Mouse (Mus musculus) megakaryocyte, embryonic 14.5 days (primary cell): ENCODE measurements around the gene Gpc6. TPM values are rescaled to one million over a fixed set of nuclear protein-coding genes. Genes with fewer than 3 reads are reported as not detected.
"Not testable (repeated sequence)": the region's sequence is repeated elsewhere in the genome, so short reads cannot be mapped to it uniquely, and the experiment has no call there.

Source experiments
- H3K27me3 ChIP-seq: replicated peaks from 2 replicates; pipeline ENCODE3; 2012; ENCODE audit warnings: inconsistent platforms
- H3K36me3 ChIP-seq: replicated peaks from 2 replicates; pipeline ENCODE3; 2012; ENCODE audit warnings: low read length, inconsistent platforms, mixed read lengths
- H3K4me1 ChIP-seq: 2 replicates; pipeline ENCODE4 v1.6.1; 2012; ENCODE audit warnings: inconsistent platforms
- H3K4me3 ChIP-seq: replicated peaks from 2 replicates; pipeline ENCODE3; 2012; ENCODE audit warnings: moderate library complexity, mild to moderate bottlenecking, inconsistent platforms
- H3K9me3 ChIP-seq: 2 replicates; pipeline ENCODE4 v1.6.1; 2012; ENCODE audit warnings: inconsistent platforms
- FLI1 ChIP-seq: IDR thresholded peaks from 2 replicates; pipeline ENCODE4 v1.6.1; 2012; ENCODE audit warnings: low read length, inconsistent platforms, mixed read lengths
- GATA1 ChIP-seq: IDR thresholded peaks from 3 replicates; pipeline ENCODE4 v1.6.1; 2012; ENCODE audit warnings: mixed read lengths, low read length, inconsistent platforms, borderline replicate concordance
- polyA plus RNA-seq: library from polyadenylated mRNA; stranded (reverse); fragments of >175 nt; gene quantifications from 2 replicates; pipeline ENCODE4 v1.2.3, GENCODE M21; 2012; ENCODE audit warnings: low replicate concordance; ENCODE audit not compliant: insufficient read depth

Gene Gpc6
- polyA plus RNA-seq, 1 experiment: not detected

DNA sequence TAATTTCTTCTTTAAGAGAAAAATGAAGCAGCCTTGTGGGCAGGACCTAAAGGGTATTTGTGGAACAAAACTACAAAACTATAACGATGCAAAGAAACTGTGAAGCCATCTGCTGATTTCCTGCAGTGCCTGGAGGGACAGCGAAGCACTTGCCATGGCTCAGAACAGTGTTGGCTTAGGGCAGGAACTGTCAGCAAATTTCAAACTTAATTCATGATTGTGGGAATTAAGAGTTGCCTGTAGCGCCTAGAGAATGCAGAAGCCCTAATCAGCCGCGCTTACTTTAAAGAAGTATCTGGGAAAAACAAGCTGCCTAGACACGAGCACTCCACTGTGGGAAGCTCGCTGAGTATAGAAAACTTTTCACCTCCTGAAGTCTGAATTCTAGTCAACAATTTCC, 501.0 kb downstream of the Gpc6 start:
- Histone ChIP-seq H3K4me3 (no peak overlapping the region), H3K27me3 (no peaks in the 10 kb centered on the region), H3K4me1 (no peaks in the 10 kb centered on the region), H3K9me3 (peaks cover 10% of the 10 kb centered on the region), H3K36me3 (no peaks in the 10 kb centered on the region)
- TF ChIP-seq FLI1 (no peak), GATA1 (no peak)

DNA sequence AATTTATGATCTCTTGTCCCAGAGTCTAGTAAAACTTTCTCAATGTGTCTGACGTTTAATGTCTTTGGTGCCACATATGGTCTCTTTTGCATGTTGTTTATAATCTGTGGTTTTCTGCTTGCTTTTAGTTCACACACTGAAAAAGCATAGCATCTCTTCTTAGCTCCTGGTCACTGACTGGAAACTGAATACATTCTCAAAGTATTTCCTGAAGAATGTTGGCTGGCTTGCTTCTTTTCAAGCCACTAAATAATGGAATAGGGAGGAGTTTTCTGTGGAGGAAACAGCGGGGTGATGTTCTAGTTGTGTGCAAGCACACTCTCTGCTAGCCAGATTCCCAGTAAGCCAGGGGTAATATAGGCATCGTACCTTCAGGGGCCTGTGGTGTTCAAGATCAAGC, 502.7 kb downstream of the Gpc6 start:
- TF ChIP-seq GATA1 (no peak), FLI1 (no peak)
- Histone ChIP-seq H3K4me3 (no peak overlapping the region), H3K27me3 (no peaks in the 10 kb centered on the region), H3K9me3 (peaks cover 11% of the 10 kb centered on the region), H3K36me3 (no peaks in the 10 kb centered on the region), H3K4me1 (no peaks in the 10 kb centered on the region)

GRCm38 (mm10) chr14:117435739-117436138, 510.6 kb downstream of the Gpc6 start:
- peaks cover 19% of the 10 kb centered on the region for H3K9me3 ChIP-seq
- TF ChIP-seq GATA1 (no peak), FLI1 (no peak)
- no peaks in the 10 kb centered on the region for H3K4me1 ChIP-seq
- no peak overlapping the region for H3K4me3 ChIP-seq
- no peaks in the 10 kb centered on the region for H3K27me3 ChIP-seq
- H3K36me3 ChIP-seq: no peaks in the 10 kb centered on the region

DNA sequence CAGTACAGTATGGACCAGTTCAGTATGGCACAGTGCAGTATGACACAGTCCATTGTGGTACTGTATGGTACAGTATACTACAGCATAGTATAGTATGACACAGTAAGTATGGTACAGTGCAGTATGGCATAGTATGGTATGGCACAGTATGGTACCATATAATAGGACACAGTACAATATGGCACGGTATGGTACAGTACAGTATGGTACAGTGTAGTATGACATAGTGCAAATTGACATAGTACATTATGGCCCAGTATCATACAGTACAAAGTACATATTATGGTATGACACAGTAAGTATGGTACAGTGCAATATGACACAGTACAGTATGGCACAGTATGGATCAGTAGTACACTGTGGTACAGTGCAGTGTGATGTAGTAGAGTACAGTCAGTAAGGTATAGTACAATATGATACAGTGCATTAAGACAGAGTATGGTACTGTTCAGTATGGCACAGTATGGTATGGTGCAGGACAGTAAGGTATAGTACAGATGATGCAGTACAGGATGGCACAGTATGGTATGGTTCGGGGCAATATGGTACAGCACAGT, 521.6 kb downstream of the Gpc6 start:
- H3K27me3 ChIP-seq, H3K9me3 ChIP-seq, H3K4me3 ChIP-seq, H3K36me3 ChIP-seq, H3K4me1 ChIP-seq: not testable (repeated sequence)

DNA sequence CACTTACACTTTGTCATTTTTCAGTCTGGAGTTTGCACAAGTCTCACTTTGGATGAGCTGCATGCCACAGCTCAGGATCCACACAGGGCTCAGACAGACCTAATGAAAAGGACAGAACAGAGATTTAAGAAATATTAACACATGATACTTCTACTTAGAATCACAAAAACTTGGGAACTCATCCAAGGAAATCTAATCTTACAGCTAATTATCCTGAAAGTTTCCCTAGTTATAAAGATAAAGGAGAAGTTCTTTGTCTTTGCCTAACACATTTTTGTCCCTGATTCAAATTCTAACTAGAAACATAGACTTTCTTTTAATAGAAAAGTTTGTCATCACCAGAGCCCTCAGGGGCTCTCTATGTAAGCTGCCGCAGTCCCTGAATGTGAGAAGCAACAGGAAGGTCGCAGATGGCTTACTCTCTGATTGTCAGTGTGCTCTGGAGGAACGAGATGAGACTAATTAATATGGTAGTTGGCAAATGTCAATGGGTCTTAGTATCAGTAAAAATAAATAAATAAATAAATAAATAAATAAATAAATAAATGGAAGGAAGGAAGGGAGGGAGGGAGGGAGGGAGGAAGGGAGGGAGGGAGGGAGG, 526.4 kb downstream of the Gpc6 start:
- Histone ChIP-seq H3K4me3 (no peak overlapping the region), H3K36me3 (no peaks in the 10 kb centered on the region)
- no peak for TF ChIP-seq FLI1
- no peak for TF ChIP-seq GATA1

DNA sequence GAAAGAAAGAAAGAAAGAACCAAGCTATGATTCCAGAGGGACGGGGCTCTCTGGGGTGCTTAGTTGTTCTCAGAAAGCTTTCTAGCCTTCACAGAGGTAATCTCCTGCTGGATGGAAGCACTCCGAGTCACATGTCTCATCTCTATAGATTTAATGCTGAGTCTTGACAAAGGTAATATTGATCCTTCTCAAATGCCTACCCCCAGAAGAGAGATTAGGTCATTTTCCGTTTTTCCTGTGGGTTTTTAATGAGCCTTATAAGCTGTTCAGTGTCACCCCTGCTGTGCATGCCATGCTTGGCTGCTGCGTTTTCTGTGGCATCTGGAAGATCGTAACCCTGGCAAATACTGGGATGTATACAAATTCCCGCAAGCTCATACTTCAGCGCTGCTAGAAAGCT, 527.0 kb downstream of the Gpc6 start:
- H3K4me1 ChIP-seq: no peaks in the 10 kb centered on the region
- H3K27me3 ChIP-seq: no peaks in the 10 kb centered on the region
- no peaks in the 10 kb centered on the region for H3K36me3 ChIP-seq
- H3K9me3 ChIP-seq: peaks cover 29% of the 10 kb centered on the region
- TF ChIP-seq FLI1: no peak
- no peak for TF ChIP-seq GATA1
- no peak overlapping the region for H3K4me3 ChIP-seq

More for the DNA sequence above, 526.4 kb downstream of the Gpc6 start:
- H3K27me3 ChIP-seq: no peaks in the 10 kb centered on the region
- no peaks in the 10 kb centered on the region for H3K4me1 ChIP-seq
- peaks cover 24% of the 10 kb centered on the region for H3K9me3 ChIP-seq

DNA sequence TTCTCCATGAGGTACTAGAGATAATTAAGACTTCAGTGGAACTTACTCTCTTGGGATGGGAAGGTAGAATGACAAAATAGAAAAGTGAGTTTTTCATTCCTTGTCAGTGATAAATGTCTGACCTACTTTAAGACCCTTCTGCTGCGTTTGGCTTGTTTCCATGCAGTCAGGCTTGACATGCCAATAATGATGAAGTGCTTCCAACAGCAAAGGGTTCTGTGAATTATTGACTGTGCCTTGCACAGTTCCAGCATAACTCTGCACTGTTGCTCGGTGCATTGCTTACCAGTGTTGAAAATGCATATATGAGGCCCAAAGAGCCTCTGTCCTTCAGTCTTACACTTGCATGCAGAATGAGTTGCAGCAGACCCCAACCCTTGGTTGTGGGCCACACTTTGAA, 548.3 kb downstream of the Gpc6 start:
- Histone ChIP-seq H3K4me1 (no peaks in the 10 kb centered on the region), H3K4me3 (no peak overlapping the region), H3K27me3 (no peaks in the 10 kb centered on the region), H3K9me3 (peaks cover 38% of the 10 kb centered on the region), H3K36me3 (no peaks in the 10 kb centered on the region)
- no peak for TF ChIP-seq GATA1
- TF ChIP-seq FLI1: no peak

DNA sequence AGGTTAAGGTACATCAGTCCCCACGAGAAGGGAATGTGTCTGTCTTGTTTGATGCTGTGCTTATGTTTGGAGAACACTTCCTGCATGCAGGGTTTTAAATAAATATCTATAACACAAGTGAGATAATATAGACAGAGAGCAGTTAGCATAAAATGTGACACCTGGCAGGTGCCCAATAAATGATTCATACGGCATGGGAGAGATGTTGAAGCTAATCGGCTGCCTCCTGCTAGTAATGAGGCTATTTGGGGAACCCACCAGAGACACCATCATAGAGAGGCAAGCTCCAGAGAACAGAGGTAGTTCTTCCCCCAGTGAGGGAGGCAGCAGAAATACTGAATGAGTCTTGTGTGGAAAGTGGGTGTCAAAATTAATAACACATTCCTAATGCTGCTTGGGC, 553.8 kb downstream of the Gpc6 start:
- no peaks in the 10 kb centered on the region for H3K27me3 ChIP-seq
- TF ChIP-seq FLI1 (no peak), GATA1 (no peak)
- peaks cover 13% of the 10 kb centered on the region for H3K9me3 ChIP-seq
- H3K36me3 ChIP-seq: no peaks in the 10 kb centered on the region
- no peak overlapping the region for H3K4me3 ChIP-seq
- H3K4me1 ChIP-seq: no peaks in the 10 kb centered on the region

GRCm38 (mm10) chr14:117487161-117487754, 562.1 kb downstream of the Gpc6 start:
- Histone ChIP-seq H3K4me1 (no peaks in the 10 kb centered on the region), H3K27me3 (no peaks in the 10 kb centered on the region), H3K4me3 (no peak overlapping the region), H3K9me3 (peaks cover 16% of the 10 kb centered on the region), H3K36me3 (no peaks in the 10 kb centered on the region)
- TF ChIP-seq FLI1: no peak
- no peak for TF ChIP-seq GATA1

GRCm38 (mm10) chr14:117490469-117490868, 565.4 kb downstream of the Gpc6 start:
- no peaks in the 10 kb centered on the region for H3K27me3 ChIP-seq
- TF ChIP-seq GATA1 (no peak), FLI1 (no peak)
- H3K9me3 ChIP-seq: peaks cover 10% of the 10 kb centered on the region
- no peaks in the 10 kb centered on the region for H3K4me1 ChIP-seq
- no peak overlapping the region for H3K4me3 ChIP-seq
- H3K36me3 ChIP-seq: no peaks in the 10 kb centered on the region
